Mouse (Mus musculus): ENCODE measurements around the gene Pramel3. TPM values are rescaled to one million over a fixed set of nuclear protein-coding genes. Genes with fewer than 3 reads are reported as not detected.
"Not testable (repeated sequence)": the region's sequence is repeated elsewhere in the genome, so short reads cannot be mapped to it uniquely, and the experiment has no call there.

The Pramel3 gene
- not detected in 2 replicates for polyA plus RNA-seq (2016; fragmentation: Nextera tagmentation; extraction: Ambion mirVana)

DNA sequence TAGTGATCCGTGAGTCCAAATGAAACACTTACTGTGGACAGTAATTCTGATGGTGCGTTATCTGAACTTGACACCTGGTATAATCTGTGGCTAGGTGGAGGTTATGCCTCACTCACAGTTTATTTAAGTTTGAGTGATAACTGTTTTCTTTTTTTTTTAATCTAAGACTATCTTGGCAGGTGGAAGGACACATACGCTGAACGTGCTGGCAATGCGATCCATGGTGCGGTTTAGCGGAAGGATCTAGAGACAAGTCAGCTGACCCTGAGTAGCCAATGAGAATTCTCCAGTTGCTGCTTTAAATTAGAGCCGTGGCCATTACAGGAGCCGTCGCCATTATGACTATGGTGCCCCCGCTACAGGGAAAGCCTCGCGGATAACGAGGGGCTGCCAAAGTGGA, at the start of gene Pramel3:
Gene Pramel3 (plus strand): TSS at position 301 of the 400 bp plus-strand sequence.
- H3K36me3 ChIP-seq; H3K4me2 ChIP-seq; H3K4me3 ChIP-seq; H3K4me1 ChIP-seq; H3K9me3 ChIP-seq (replicated peaks); ATAC-seq; H3K9ac ChIP-seq; H3K27ac ChIP-seq; H3K27me3 ChIP-seq (replicated peaks): not testable (repeated sequence)
- WGBS (ENCODE audit: insufficient replicate concordance), result 88% methylated on average over 13 of the region's 14 CpGs

DNA sequence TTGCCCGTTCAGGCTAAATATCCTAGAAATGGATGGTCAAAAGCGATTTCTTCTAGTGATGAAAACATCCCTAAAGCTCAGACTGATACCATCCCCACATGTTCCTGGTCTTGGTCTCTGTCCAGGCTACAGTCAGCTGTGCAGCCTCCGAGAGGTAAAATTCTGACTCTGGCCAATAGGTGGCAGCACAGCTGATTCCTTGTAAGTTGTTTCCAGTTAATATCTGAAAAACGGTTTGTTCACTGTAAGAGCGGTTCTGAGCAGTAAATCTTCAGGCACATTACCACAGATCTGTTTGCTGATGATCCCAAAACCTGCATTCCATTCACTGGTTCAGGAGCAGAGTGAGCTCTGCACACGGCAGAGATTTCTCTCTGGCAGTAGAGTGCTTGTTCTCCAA, 58.6 kb downstream of the Pramel3 start:
- not testable (repeated sequence) for H3K9ac ChIP-seq; H3K4me3 ChIP-seq; H3K27ac ChIP-seq; H3K36me3 ChIP-seq; ATAC-seq; H3K9me3 ChIP-seq (replicated peaks); H3K4me1 ChIP-seq; H3K4me2 ChIP-seq; H3K27me3 ChIP-seq (replicated peaks)
- 29% methylated on average over 3 of the region's 6 CpGs for WGBS (ENCODE audit: insufficient replicate concordance)

DNA sequence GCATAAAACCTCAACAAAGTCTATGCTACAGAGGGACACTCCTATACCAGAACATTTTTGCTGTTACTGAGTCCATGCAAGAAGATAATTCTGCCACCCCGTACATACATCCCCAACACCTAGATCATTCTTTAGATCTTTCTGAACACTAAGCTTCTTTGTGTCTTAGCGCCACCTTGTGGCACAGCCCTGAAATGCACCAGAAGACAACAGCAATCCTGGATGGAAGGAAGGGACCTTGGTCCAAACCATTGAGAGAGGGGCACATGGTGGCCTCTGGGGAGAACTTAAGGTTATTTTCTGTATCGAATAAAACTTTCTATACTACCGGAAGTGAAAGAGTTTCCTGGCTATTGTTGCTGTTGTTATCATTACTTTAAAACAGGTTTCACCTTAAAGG, 59.8 kb downstream of the Pramel3 start:
- no CpG with 5 or more reads among the region's 4 CpGs for WGBS (ENCODE audit: insufficient replicate concordance)

More for the DNA sequence above, 59.8 kb downstream of the Pramel3 start:
- H3K9me3 ChIP-seq (replicated peaks); H3K27me3 ChIP-seq (replicated peaks); H3K4me2 ChIP-seq; H3K9ac ChIP-seq; H3K4me1 ChIP-seq; H3K4me3 ChIP-seq; ATAC-seq; H3K36me3 ChIP-seq; H3K27ac ChIP-seq: not testable (repeated sequence)

Other genes starting within 250 kb of the Pramel3 start
- not detected in 2 replicates for gene Gm15023, start 124.7 kb upstream of the Pramel3 start, polyA plus RNA-seq (2016; fragmentation: Nextera tagmentation; extraction: Ambion mirVana)
- 0.18 TPM in 1 of 2 replicates, not detected in the other for gene Tceal6, start 91.6 kb upstream of the Pramel3 start, polyA plus RNA-seq (2016; fragmentation: Nextera tagmentation; extraction: Ambion mirVana)
- not detected in 2 replicates for gene Gm5128, start 71.0 kb downstream of the Pramel3 start, polyA plus RNA-seq (2016; fragmentation: Nextera tagmentation; extraction: Ambion mirVana)
- not detected in 2 replicates for gene Gm7903, start 131.5 kb downstream of the Pramel3 start, polyA plus RNA-seq (2016; fragmentation: Nextera tagmentation; extraction: Ambion mirVana)
- gene AV320801, start 192.3 kb downstream of the Pramel3 start, polyA plus RNA-seq (2016; fragmentation: Nextera tagmentation; extraction: Ambion mirVana), result not detected in 2 replicates